Mouse (Mus musculus): ENCODE data around the gene Epyc.

DNA sequence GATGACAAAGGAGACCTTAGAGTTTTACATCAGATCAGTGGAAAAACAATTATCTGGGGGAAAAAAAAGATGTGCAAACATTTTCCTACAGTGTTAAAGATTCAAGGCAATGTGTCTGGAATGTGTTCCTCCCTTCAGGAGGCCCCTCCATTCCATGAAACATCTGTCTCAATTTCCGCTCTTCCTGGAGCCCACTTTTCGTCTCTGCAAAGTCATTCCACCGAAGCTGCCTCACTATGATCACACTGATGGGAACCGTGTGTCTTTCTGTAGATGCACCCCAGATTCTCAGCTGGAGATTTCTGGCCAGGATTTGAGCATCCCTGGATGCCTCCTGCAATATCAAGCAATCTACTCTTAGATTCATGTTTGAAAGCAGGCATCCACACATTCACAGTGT lies 24.8 kb downstream of the Epyc start:
- TF ChIP-seq POLR2A (IDR thresholded peaks at IDR 0.05; ENCODE audit: borderline replicate concordance, low read depth, low read length) (no peak), CTCF (IDR thresholded peaks at IDR 0.05; ENCODE audit: low read depth, low read length) (no peak)
